Mouse (Mus musculus): ENCODE results near the gene Krtap21-1. TPM values are rescaled to one million over a fixed set of nuclear protein-coding genes. Genes with fewer than 3 reads are reported as not detected.

The Krtap21-1 gene
- polyA plus RNA-seq (2012; rRNA removed; ENCODE audit: low replicate concordance) = not detected in 2 replicates

GRCm38 (mm10) chr16:89403768-89404167 is at the start of gene Krtap21-1:
Krtap21-1 (minus strand) TSS chr16:89403868.

GRCm38 (mm10) chr16:89420011-89420410 is 16.3 kb upstream of the Krtap21-1 start, which contains the start of gene Krtap6-2:
Krtap6-2 (minus strand) TSS chr16:89420111.

Other genes starting within 250 kb of the Krtap21-1 start
- gene Gm9789, start 245.9 kb downstream of the Krtap21-1 start, polyA plus RNA-seq (2012; rRNA removed; ENCODE audit: low replicate concordance) = not detected in 2 replicates
- not detected in 2 replicates for gene Gm7735, start 234.4 kb downstream of the Krtap21-1 start, polyA plus RNA-seq (2012; rRNA removed; ENCODE audit: low replicate concordance)
- gene 1110057P08Rik, start 229.1 kb downstream of the Krtap21-1 start, polyA plus RNA-seq (2012; rRNA removed; ENCODE audit: low replicate concordance) = not detected in 2 replicates
- gene Krtap20-2, start 198.0 kb downstream of the Krtap21-1 start, polyA plus RNA-seq (2012; rRNA removed; ENCODE audit: low replicate concordance) = not detected in 2 replicates
- gene Krtap6-2, start 16.2 kb upstream of the Krtap21-1 start, polyA plus RNA-seq (2012; rRNA removed; ENCODE audit: low replicate concordance) = not detected in 2 replicates
- not detected in 2 replicates for gene Krtap8-1, start 84.1 kb upstream of the Krtap21-1 start, polyA plus RNA-seq (2012; rRNA removed; ENCODE audit: low replicate concordance)
- not detected in 2 replicates for gene Krtap7-1, start 104.5 kb upstream of the Krtap21-1 start, polyA plus RNA-seq (2012; rRNA removed; ENCODE audit: low replicate concordance)
- gene Krtap11-1, start 167.3 kb upstream of the Krtap21-1 start, polyA plus RNA-seq (2012; rRNA removed; ENCODE audit: low replicate concordance) = not detected in 2 replicates